Mouse (Mus musculus) granulocyte monocyte progenitor cell, adult 5-6 weeks (primary cell): ENCODE results near the gene Ccdc7a. TPM values are rescaled to one million over a fixed set of nuclear protein-coding genes. Genes with fewer than 3 reads are reported as not detected.

Experiments used
- ATAC-seq: replicated peaks from 2 replicates; pipeline ENCODE4 v1.8.0; 2016; ENCODE audit warnings: mild to moderate bottlenecking, moderate TSS enrichment, inconsistent platforms; ENCODE audit not compliant: poor library complexity, severe bottlenecking
- total RNA-seq, 2 experiments: library from RNA; stranded (forward) in 1 of 2; stranded (reverse) in 1 of 2; fragments of 200-712, 200-1000 nt in 1 of 2; fragments of >200 nt in 1 of 2; fragmentation: Nextera tagmentation in 1 of 2; gene quantifications; 2 replicates each; pipeline ENCODE4 v1.2.3; 2014 to 2017

Gene Ccdc7a
- total RNA-seq, 2 experiments from 2014 or later: not detected

DNA sequence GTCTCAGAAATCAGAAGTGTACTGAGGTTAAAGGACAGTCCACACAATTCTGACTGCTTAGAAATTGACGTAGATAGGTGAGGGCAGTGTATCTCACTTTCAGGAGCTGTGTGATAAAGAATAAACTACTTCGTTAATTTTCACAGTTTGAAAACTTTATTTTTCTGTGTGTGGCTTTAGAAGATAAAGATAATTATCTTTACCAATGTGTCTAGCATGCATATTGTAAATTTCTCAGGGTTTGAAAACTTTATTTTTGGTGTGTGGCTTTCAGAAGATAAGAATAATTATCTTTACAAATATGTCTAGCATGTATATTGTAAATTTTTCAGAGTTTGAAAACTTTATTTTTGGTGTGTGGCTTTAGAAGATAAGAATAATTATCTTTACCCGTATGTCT lies 376.6 kb downstream of the Ccdc7a start:
- no peak for ATAC-seq

DNA sequence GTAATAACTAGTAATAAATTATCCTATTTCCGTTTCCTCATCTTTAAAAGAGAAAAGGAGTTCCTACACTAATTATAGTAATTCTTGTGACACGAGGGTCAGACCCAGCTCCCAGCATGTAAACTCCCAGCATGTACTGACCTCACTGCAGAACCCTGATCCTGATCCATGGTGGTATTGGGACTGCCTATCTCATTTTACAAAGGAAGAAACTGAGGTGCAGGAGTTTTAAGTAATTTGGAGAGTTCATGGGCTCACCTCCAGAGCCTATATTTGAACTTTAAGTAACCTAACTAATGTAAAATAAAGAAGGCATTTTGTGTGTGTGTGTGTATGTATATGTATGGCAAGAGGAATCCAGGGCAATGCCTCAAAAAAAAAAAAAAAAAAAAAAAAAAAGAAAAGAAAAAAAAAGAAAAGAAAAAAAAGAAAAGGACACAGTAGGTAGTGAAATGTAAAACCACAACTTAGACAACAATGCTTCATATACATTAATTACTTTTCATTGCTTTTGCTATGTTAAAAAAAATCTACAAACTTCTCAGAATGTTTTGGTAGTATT lies 378.8 kb downstream of the Ccdc7a start:
- peak; percentile 15; the same call in 1 of the 2 replicates for ATAC-seq

DNA sequence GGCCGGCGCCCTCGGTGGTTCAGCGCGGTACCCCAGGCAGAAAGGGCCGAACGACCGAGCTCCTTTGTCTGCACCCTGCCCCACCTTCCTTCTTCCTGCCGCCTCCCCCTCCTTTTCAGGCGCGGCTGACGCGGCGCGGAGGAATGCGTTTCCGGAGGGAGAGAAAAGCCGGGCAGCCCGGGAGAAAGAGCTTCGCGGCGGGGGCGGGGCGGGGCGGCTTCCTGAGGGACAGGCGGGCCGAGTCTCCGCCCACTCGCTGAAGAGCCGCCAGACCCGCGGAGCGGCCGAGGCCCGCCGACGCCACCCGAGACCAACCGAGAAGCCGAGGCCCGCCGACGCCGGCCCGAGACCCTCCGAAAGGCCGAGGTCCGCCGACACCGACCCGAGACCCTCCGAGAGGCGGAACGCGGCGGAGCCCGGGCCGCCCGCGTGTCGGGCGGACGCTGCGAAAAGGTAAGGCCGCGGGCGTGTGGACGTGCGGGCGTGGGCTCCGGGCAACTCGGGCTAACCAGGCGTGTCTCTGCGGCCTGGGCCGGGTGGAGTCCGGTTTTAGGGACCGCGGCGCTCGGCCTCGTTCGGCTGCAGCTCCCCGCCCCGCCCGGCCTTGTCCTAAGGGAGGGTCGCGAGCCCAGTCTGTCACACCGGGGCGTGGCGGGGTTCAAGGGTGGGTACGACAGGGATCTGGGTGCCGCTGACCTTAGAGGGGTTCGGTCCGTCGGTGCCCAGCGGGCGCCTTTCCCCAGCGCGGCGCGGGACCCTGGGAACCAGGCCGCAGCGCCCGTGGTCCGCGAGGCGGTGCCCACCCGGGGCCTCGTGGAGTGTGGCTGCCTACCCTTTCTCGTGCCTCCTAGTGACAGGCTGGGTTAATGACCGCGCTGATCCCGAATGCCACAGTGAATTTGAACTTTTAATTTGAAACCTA lies 379.5 kb downstream of the Ccdc7a start, which contains the start of gene Itgb1:
Itgb1 (plus strand) TSS at position 148 of the 922 bp plus-strand sequence.
- ATAC-seq: peak; percentile 82

DNA sequence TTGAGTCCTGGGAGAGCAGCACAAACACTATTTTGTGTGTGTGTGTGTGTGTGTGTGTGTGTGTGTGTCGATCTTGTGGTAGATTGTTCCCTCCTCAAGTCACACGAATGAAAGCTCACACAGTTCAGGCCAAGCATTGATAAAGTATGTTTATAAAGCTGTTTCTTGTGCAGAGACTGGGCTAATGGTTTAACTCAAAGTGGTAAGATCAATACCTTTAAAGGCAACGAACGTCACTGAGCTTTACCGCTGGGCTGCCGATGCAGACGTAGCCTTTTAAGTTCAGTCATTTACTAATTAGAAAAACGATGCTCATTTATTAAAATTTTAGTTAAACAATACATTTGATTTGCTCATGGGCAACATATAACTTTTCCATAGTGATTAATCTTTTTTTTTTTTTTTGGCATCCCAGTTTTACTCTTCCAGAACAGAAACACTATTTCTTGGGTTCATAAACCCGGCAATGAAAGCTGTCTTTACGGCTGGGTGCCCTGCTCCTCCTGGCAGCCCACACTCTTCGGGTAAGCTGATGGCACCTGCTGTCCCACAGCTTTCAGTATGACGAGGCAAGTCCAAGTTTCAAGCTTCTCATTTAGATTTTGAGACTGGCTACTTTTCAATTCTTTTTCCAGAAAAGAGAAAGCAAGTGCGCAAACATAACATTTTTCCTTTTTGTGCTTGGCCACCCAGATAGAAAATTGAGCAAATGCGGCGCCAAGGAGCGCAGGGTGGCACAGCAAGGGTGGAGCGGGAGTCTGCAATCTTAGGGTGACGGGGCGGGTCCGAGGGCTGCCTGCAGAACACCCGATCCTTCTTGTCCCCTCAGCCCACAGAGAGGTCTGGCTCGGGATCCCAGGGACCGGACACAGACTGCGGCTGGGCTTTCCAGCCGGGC lies 380.5 kb downstream of the Ccdc7a start:
- no peak for ATAC-seq

Other genes with a start within 250 kb of the Ccdc7a start
- not detected in 2 replicates for gene Ccdc7b, start 1.6 kb upstream of the Ccdc7a start, total RNA-seq (2014; fragmentation: Nextera tagmentation)
- gene Ccdc7b, start 1.6 kb upstream of the Ccdc7a start, total RNA-seq (2017): not detected in 2 replicates
- not detected in 2 replicates for gene Gm10999, start 66.1 kb upstream of the Ccdc7a start, total RNA-seq (2014; fragmentation: Nextera tagmentation)
- not detected in 2 replicates for gene Gm10999, start 66.1 kb upstream of the Ccdc7a start, total RNA-seq (2017)
- 16.3 and 16.7 TPM in 2 replicates for gene 2610044O15Rik8, start 168.9 kb upstream of the Ccdc7a start, total RNA-seq (2014; fragmentation: Nextera tagmentation)
- gene 2610044O15Rik8, start 168.9 kb upstream of the Ccdc7a start, total RNA-seq (2017): 19.4 and 22.4 TPM in 2 replicates